Mouse (Mus musculus) embryonic facial prominence, embryonic 15.5 days (tissue): Measurements from ENCODE around the gene Erg. TPM values are rescaled to one million over a fixed set of nuclear protein-coding genes. Genes with fewer than 3 reads are reported as not detected.

ENCODE experiments used
- ATAC-seq: fragments of 200-750 bp; cut with Nextera tagmentation; 2 replicates; pipeline ENCODE4 v1.8.0; 2017; ENCODE audit warnings: low read depth, moderate TSS enrichment; ENCODE audit not compliant: insufficient number of reproducible peaks, low FRiP score, low TSS enrichment
- H3K27ac ChIP-seq: fragments of 300-500 bp; sonication (generic); replicated peaks from 2 replicates; pipeline ENCODE4 v1.5.1; 2015; ENCODE audit warnings: mild to moderate bottlenecking, inconsistent platforms
- H3K27me3 ChIP-seq: fragments of 300-500 bp; sonication (generic); 2 replicates; pipeline ENCODE4 v1.6.1; 2015; ENCODE audit warnings: inconsistent platforms
- H3K36me3 ChIP-seq: fragments of 300-500 bp; sonication (generic); 2 replicates; pipeline ENCODE4 v1.6.1; 2015; ENCODE audit warnings: mild to moderate bottlenecking, inconsistent platforms
- H3K4me1 ChIP-seq: fragments of 300-500 bp; sonication (generic); 2 replicates; pipeline ENCODE4 v1.6.1; 2015; ENCODE audit warnings: inconsistent platforms
- H3K4me2 ChIP-seq: fragments of 300-500 bp; sonication (generic); replicated peaks from 2 replicates; pipeline ENCODE4 v1.6.1; 2015; ENCODE audit warnings: mild to moderate bottlenecking, inconsistent platforms
- H3K4me3 ChIP-seq: fragments of 300-500 bp; sonication (generic); replicated peaks from 2 replicates; pipeline ENCODE4 v1.5.1; 2015; ENCODE audit warnings: mild to moderate bottlenecking, inconsistent platforms
- H3K9ac ChIP-seq: fragments of 300-500 bp; sonication (generic); 2 replicates; pipeline ENCODE4 v1.6.1; 2015; ENCODE audit warnings: inconsistent platforms
- H3K9me3 ChIP-seq: fragments of 300-500 bp; sonication (generic); replicated peaks from 2 replicates; pipeline ENCODE4 v1.6.1; 2016; ENCODE audit warnings: inconsistent platforms
- WGBS: fragments of 180-500 bp; shearing (Covaris S2); methylation state at CpG from one replicate; pipeline ENCODE4 v1.1.7; 2015; 5-methylcytosine and 5-hydroxymethylcytosine counted together
- polyA plus RNA-seq: library from polyadenylated mRNA; unstranded; fragments of >200 nt; fragmentation: Nextera tagmentation; extraction: Ambion mirVana; gene quantifications from 2 replicates; pipeline ENCODE4 v1.2.1, GENCODE M21; 2015

Gene Erg
- polyA plus RNA-seq, 1 experiment from 2014 or later, result 17.7 TPM

DNA sequence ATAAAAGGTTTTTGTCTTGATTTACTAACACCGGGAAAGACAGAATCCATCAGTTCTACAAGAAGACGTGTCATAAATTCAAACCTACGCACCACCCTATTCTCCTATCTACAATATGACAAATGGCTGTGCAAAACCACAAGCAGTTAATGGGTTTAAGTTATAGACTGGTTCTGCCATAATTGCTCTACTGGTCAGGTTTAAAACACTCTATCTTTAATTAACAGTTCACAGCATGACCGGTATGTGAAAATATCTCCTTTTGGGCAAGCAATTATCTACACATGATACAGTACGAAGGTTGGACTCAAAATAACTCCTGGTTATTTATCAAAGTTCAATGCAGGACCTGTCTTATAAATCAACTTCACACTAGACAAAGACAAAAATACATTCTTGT is 107.8 kb downstream of the Erg start:
- H3K36me3 ChIP-seq, result no peaks in the 10 kb centered on the region
- no peak overlapping the region for H3K4me3 ChIP-seq
- H3K4me1 ChIP-seq, result no peaks in the 10 kb centered on the region
- no peak for ATAC-seq
- H3K27me3 ChIP-seq, result no peaks in the 10 kb centered on the region
- H3K9me3 ChIP-seq, result no peaks in the 10 kb centered on the region
- H3K27ac ChIP-seq, result no peak overlapping the region
- H3K9ac ChIP-seq, result no peak overlapping the region
- 81% methylated on average over 5 of the region's 5 CpGs for WGBS
- H3K4me2 ChIP-seq, result no peak overlapping the region

DNA sequence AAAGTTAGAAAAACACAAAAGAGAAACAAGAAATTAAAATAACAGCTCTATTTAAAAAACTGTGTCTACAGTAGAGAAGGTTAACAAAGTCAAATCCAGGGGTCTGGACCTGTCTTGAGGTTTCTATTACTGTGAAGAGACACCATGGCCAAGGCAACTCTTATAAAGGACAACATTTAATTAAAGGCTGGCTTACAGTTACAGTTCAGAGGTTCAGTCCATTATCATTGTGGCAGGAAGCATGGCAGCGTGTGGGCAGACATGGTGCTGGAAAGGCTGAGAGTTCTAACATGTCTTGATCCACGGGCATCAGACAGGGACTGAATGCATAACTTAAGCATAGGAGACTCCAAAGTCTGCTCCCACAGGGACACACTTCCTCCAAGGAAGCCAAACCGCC is 111.4 kb downstream of the Erg start:
- 77% methylated on average over 3 of the region's 3 CpGs for WGBS

DNA sequence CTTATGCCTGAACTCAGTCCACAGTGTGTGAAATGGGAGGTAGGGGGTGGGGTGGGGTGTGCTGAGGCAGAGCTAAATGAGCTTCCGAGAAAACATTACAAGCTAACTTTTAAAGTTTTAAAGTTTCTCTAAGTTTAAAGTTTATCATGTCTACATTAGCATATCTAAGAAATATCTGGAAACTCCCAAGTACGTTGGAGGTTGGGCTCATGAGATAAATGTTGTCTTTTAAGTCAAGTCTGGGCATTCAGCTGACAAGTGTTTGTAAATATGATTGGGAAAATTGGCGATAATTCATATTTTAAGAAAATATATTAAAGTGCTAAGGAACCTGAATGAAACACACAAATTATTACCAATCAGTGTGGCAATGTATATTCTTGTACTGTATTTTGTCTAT is 112.4 kb downstream of the Erg start:
- 85% methylated on average over 3 of the region's 3 CpGs for WGBS
- Histone ChIP-seq H3K27ac (no peak overlapping the region), H3K36me3 (no peaks in the 10 kb centered on the region), H3K9ac (no peak overlapping the region), H3K4me1 (peaks cover 4% of the 10 kb centered on the region; the same call in 1 of the 2 replicates), H3K27me3 (no peaks in the 10 kb centered on the region), H3K4me3 (no peak overlapping the region), H3K9me3 (no peaks in the 10 kb centered on the region), H3K4me2 (no peak overlapping the region)
- ATAC-seq, result no peak

More for the DNA sequence above, 111.4 kb downstream of the Erg start:
- Histone ChIP-seq H3K27ac (no peak overlapping the region), H3K4me2 (no peak overlapping the region), H3K4me3 (no peak overlapping the region), H3K9me3 (no peaks in the 10 kb centered on the region), H3K9ac (no peak overlapping the region), H3K36me3 (no peaks in the 10 kb centered on the region), H3K27me3 (no peaks in the 10 kb centered on the region), H3K4me1 (no peaks in the 10 kb centered on the region; the same call in 1 of the 2 replicates)
- ATAC-seq, result no peak

DNA sequence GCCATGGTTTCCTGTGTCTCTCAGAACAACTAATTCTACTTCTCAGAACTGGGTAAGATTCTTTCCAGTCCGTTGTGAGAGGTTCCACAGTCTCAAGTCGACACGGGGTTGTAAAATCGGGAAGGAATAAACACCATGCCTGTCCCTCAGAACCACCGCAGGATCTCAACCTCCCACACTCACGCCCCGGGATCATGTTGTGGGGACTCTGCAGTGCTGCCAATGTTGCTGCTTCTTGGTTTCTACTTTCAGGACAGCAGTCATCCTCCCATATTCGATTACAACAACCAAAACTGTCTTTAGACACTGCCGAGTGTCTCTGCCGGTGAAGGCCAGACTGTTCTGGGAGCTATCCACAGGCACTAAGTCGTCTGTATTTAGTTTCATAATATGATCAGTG is 113.6 kb downstream of the Erg start:
- no peaks in the 10 kb centered on the region for H3K36me3 ChIP-seq
- H3K27me3 ChIP-seq, result no peaks in the 10 kb centered on the region
- H3K4me2 ChIP-seq, result no peak overlapping the region
- no peak overlapping the region for H3K4me3 ChIP-seq
- no peaks in the 10 kb centered on the region for H3K9me3 ChIP-seq
- ATAC-seq, result no peak
- H3K27ac ChIP-seq, result no peak overlapping the region
- peaks cover 4% of the 10 kb centered on the region; the same call in 1 of the 2 replicates for H3K4me1 ChIP-seq
- WGBS, result 72% methylated on average over 11 of the region's 11 CpGs
- H3K9ac ChIP-seq, result no peak overlapping the region

DNA sequence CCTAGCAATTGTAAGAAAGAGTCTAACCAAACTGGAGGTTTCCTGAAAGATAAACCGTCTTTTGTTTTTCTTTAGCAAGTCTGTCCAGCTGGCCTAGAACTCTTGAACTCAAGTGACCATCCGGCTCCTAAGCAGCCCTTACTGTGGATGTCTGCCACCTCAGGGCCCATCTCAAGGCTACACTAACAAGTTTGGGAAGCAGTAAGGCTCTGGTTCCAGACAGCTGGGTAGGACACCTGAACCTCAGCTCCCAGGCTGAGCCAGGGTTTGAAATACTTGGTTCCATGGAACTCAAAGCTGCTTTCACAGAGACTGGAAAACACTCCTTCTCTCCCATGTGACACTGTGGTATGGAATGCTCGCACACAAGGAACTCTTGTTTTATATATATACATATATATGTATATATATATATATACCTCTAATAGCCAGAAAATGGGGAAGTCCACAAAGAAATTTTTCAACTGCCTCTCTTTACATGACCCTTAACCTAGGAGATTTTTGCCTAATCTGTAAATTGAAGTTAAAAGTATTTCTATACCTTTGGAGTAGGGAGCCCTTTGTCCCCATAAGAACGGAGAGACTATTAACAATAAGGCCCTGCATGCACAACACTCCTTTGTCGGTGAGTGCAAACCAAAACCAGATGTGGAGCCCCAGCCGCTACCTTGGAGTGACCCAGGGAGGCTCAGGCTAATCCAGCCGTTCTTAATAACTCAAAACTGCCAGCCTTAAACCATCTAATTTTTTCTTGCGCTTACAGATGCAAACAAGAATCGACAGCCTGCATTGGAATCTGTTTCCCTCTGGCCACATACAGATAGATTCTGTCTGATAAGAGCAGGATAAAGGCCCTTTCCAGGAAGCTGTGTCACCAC is 116.9 kb downstream of the Erg start:
- no peak for ATAC-seq
- Histone ChIP-seq H3K27ac (no peak overlapping the region), H3K27me3 (no peaks in the 10 kb centered on the region), H3K36me3 (no peaks in the 10 kb centered on the region), H3K9me3 (no peaks in the 10 kb centered on the region), H3K4me3 (no peak overlapping the region), H3K4me2 (no peak overlapping the region), H3K4me1 (peaks cover 10% of the 10 kb centered on the region; the same call in 1 of the 2 replicates), H3K9ac (no peak overlapping the region)
- WGBS, result 31% methylated on average over 9 of the region's 9 CpGs

DNA sequence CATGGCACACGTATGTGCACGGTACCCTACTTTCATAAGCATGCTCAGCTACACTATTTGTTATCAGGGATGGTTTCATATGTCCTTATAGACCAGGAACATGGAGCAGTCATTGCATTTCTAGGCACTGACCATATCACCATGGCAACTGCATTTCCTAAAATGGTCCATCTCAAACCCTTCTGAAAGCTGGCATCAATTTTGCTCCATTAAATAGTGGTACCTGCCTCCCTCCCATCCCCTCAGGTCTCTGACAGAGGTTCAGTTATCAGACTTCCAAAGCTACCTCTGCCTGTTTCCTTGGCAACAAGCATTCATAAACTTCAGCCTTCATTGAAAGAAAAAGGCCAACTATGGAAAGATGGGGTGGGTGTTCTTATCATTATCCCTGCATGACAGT is 118.5 kb downstream of the Erg start:
- no peak for ATAC-seq

DNA sequence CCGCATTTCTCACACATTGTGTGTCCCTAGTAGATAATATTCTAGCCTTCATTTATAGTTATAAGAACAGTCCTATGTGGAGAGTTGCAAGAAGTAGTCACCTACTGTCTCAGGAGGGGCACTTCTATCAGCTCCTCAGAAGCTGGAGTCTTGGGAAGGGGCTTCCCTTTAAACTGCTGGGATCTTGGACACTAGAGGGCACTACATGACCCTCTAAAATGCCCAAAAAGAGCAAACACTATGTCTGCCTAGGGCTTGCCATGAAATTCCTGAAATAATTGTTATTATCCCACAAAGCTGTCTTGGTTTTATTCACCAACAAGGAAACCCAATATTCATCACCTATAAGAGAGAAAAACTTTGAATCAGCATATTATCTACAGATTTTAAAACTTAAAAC is 119.8 kb downstream of the Erg start:
- H3K27ac ChIP-seq, result no peak overlapping the region
- no peaks in the 10 kb centered on the region for H3K36me3 ChIP-seq
- 87% methylated on average over 1 of the region's 1 CpGs for WGBS
- H3K9ac ChIP-seq, result no peak overlapping the region
- H3K4me3 ChIP-seq, result no peak overlapping the region
- no peaks in the 10 kb centered on the region for H3K9me3 ChIP-seq
- ATAC-seq, result no peak
- no peaks in the 10 kb centered on the region for H3K27me3 ChIP-seq
- no peak overlapping the region for H3K4me2 ChIP-seq
- H3K4me1 ChIP-seq, result peaks cover 14% of the 10 kb centered on the region; the same call in 1 of the 2 replicates

More for the DNA sequence above, 118.5 kb downstream of the Erg start:
- Histone ChIP-seq H3K27me3 (no peaks in the 10 kb centered on the region), H3K36me3 (no peaks in the 10 kb centered on the region), H3K4me2 (no peak overlapping the region), H3K27ac (no peak overlapping the region), H3K9ac (no peak overlapping the region), H3K4me1 (peaks cover 10% of the 10 kb centered on the region; the same call in 1 of the 2 replicates), H3K9me3 (no peaks in the 10 kb centered on the region), H3K4me3 (no peak overlapping the region)
- WGBS, result 100% methylated on average over 2 of the region's 2 CpGs

DNA sequence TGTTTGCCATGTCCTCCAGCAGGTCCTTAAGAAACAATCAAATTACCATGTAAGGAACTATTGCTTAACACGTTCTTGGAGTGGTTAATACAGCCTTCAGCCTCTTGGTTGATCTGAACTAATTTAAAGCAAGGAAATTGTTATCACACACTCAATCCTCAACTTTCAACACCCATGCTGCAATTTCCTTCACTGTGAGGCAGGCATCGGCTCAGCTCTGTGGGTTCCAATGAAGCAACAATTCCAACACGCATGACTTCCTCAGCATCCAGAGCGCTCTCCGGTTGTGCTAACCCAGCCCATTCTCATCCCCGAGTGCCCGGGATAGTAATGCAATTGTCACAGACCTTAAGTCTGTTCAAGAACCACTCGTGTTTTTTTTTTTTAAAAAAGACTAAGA is 121.8 kb downstream of the Erg start:
- 67% methylated on average over 8 of the region's 8 CpGs for WGBS
- Histone ChIP-seq H3K4me2 (no peak overlapping the region), H3K36me3 (no peaks in the 10 kb centered on the region), H3K9me3 (no peaks in the 10 kb centered on the region), H3K27ac (no peak overlapping the region), H3K27me3 (no peaks in the 10 kb centered on the region), H3K4me1 (peaks cover 13% of the 10 kb centered on the region; the same call in 1 of the 2 replicates), H3K4me3 (no peak overlapping the region), H3K9ac (no peak overlapping the region)
- ATAC-seq, result no peak

DNA sequence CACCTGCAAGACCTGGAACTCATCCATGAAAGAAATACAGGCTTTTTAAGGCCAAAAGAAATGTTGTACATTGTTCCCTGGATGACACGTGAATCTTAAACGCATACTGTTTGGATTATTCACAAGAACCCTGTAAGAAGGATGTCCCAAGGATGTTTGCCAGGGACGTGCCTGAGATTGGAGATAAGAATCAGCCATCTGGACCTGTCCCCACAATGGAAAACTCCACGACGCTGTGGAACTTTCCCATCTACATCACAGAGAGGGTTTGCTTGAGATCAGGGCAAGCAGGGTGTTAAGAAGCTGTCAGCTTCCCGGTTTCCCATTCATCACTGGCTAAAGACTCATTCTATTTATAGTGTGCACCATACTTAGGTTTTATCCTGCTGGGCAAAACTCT is 122.6 kb downstream of the Erg start:
- Histone ChIP-seq H3K27me3 (no peaks in the 10 kb centered on the region), H3K27ac (no peak overlapping the region), H3K4me2 (no peak overlapping the region), H3K4me1 (peaks cover 13% of the 10 kb centered on the region; the same call in 1 of the 2 replicates), H3K9me3 (no peaks in the 10 kb centered on the region), H3K4me3 (no peak overlapping the region), H3K9ac (no peak overlapping the region), H3K36me3 (no peaks in the 10 kb centered on the region)
- 41% methylated on average over 6 of the region's 6 CpGs for WGBS
- ATAC-seq, result no peak; the same call in 1 of the 2 replicates

DNA sequence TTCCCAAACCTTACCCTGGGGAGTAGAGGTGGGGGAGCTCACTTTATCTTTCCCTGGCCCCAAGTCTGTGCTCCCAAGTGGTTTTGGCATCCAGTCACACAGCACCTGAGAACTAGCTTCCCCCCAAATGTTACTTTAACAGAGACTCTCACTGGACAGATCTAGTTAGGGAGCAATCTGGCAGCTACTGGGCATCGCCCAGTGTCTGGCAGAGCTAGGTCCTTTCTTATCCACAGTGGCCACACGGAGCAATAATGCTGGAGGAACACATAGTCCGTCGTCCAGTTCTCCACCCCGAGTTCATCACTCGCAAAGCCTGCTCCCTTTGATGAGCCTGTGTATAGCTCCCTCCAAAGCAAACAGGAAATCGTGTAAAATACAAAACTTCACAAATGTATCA is 124.5 kb downstream of the Erg start:
- H3K9me3 ChIP-seq, result no peaks in the 10 kb centered on the region
- H3K4me3 ChIP-seq, result no peak overlapping the region
- H3K9ac ChIP-seq, result no peak overlapping the region
- H3K27me3 ChIP-seq, result no peaks in the 10 kb centered on the region
- 87% methylated on average over 7 of the region's 7 CpGs for WGBS
- no peaks in the 10 kb centered on the region for H3K36me3 ChIP-seq
- H3K4me2 ChIP-seq, result no peak overlapping the region
- peaks cover 8% of the 10 kb centered on the region; the same call in 1 of the 2 replicates for H3K4me1 ChIP-seq
- no peak for ATAC-seq
- no peak overlapping the region for H3K27ac ChIP-seq

DNA sequence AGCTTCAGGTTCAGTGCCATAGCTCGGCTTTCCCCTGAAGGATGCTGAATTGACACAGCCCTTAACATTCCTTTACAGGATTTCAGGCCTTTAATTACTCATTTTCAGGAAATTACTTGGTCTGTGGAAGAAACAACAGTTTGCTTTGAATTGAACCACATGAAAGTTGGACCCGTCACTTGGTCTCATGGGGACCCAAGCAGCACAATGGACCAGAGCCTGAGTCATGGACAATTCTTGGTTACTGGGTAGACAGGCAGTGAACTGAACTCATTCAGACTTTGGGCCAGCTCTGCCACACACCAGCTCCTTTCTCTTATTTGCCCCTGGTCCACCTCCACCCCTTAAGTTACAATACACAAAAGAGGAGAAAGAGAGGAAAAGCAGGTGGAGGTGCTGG is 126.1 kb downstream of the Erg start:
- no peaks in the 10 kb centered on the region for H3K9me3 ChIP-seq
- ATAC-seq, result no peak
- H3K4me2 ChIP-seq, result no peak overlapping the region
- 0 out of 2 replicates have a peak, but pooled peaks cover 8% of the 10 kb centered on the region for H3K4me1 ChIP-seq
- no peaks in the 10 kb centered on the region for H3K36me3 ChIP-seq
- 0 out of 2 replicates have a peak overlapping the region, but pooled peaks have one; percentile 11 for H3K27ac ChIP-seq
- H3K4me3 ChIP-seq, result no peak overlapping the region
- H3K9ac ChIP-seq, result no peak overlapping the region
- 71% methylated on average over 2 of the region's 2 CpGs for WGBS
- H3K27me3 ChIP-seq, result no peaks in the 10 kb centered on the region

DNA sequence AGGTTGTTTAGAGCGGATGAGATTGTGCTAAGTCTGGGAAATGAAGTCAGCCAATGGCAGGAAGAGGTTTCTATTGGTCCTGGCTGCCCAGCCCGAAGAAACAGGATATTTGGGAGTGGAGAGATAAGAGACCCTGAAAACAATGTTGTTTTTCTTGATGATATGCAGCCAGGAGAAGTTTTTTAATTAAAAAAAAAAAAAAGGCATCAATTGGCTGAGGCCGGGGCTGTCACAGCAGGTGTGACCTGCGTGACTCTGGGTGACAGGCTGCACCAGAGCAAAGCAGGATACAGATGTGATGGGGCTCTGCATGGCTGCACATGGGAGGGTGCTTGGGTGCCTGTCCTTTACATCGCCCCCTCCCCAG is 127.1 kb downstream of the Erg start:
- H3K4me3 ChIP-seq, result no peak overlapping the region
- H3K36me3 ChIP-seq, result no peaks in the 10 kb centered on the region
- no peaks in the 10 kb centered on the region for H3K27me3 ChIP-seq
- H3K9ac ChIP-seq, result no peak overlapping the region
- no peaks in the 10 kb centered on the region for H3K9me3 ChIP-seq
- H3K4me1 ChIP-seq, result 0 out of 2 replicates have a peak, but pooled peaks cover 8% of the 10 kb centered on the region
- H3K4me2 ChIP-seq, result no peak overlapping the region
- no peak for ATAC-seq
- 78% methylated on average over 5 of the region's 5 CpGs for WGBS
- no peak overlapping the region for H3K27ac ChIP-seq
